Mouse (Mus musculus): ENCODE measurements around the gene Tfcp2l1.
A peak's percentile ranks its signal among the peaks of the same experiment; 100 is the strongest.
"Not testable (repeated sequence)": the region's sequence is repeated elsewhere in the genome, so short reads cannot be mapped to it uniquely, and the experiment has no call there.

Gene Tfcp2l1

DNA sequence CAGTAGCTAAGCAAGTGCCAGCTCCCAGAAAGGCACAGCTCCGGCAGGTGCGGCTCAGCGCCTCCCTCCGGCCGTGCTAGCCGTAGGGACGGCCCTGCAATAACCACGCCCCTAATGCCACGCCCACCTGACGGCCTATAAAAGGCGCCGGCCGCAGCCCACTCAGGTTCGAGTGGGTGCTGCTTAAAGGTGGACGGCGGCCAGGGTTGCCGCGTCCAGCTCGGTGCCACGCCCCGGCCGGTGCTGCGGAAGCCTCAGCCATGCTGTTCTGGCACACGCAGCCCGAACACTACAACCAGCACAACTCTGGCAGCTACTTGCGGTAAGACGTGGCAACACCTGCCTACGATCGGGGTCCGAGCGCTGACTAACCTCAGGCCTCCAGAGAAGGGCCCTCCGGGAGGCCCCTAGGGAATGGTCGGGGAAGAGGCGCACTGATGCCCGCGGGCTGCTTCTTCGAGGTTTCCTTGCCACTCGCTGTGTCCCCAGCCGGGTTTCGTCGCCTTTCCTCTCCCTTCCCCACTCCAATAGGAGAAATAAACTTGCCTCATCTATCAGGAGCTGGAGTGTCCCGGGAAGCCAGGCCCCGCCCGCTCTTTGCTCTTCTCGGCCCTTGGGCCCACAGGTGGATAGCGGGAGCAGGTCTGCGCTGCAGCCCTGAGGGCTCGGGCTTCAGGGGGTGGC, at the start of gene Tfcp2l1:
Gene Tfcp2l1, plus strand, starts transcription at position 165 of the 684 bp plus-strand sequence.
- DNase-seq (ENCODE audit: low read depth, low spot score): peak; percentile 60
- H3K27me3 ChIP-seq (ENCODE audit: control insufficient read depth, insufficient read depth, low read length, poor library complexity, severe bottlenecking): no peaks in the 10 kb centered on the region; the same call in 1 of the 2 replicates
- H3K36me3 ChIP-seq (ENCODE audit: control insufficient read depth, insufficient read depth, low read length, poor library complexity, severe bottlenecking): no peaks in the 10 kb centered on the region

DNA sequence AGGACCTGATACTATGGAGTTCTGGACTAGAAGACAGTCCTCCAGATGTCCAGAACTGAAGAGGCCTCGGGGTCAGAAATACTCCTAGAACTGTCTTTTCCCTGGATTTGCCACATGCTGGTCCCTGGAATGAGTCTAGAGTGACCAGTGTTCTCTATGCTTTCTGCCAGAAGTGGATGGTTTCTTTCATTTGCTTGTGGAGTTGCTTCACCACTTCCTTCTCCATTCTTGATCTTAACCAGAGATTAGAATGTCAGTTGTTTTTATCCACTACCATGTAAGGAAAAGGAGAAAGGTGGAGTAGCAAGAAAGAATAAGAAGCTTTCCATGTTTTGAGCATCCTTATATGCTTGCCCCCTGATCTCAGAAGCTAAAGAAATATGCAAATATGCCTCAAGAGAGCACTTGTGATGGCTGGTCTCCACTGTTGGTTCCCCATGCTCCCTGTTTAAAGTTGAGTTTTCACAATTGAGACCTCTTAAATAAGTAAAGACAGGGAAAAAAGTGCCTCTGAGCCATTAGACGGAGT, 47.5 kb upstream of the Tfcp2l1 start:
- no peaks in the 10 kb centered on the region for H3K27me3 ChIP-seq (ENCODE audit: control insufficient read depth, insufficient read depth, low read length, poor library complexity, severe bottlenecking)
- DNase-seq (ENCODE audit: low read depth, low spot score): no peak
- peaks cover 14% of the 10 kb centered on the region for H3K36me3 ChIP-seq (ENCODE audit: control insufficient read depth, insufficient read depth, low read length, poor library complexity, severe bottlenecking)

DNA sequence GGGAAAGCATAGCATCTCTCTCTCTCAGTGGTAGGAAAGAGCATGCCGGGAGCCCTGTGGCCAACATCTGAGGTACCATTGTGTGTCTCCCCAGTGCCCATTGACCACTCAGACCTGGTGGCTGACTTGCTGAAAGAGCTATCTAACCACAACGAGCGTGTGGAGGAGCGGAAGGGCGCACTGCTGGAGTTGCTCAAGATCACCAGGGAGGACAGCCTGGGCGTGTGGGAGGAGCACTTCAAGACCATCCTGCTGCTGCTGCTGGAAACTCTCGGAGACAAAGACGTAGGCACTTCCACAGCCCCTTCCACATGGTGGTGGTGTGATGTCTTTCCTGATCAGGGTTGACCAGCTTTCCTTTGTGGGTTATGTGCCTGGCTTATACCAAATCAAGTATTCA, 46.6 kb upstream of the Tfcp2l1 start:
- Histone ChIP-seq H3K27me3 (ENCODE audit: control insufficient read depth, insufficient read depth, low read length, poor library complexity, severe bottlenecking) (no peaks in the 10 kb centered on the region), H3K36me3 (ENCODE audit: control insufficient read depth, insufficient read depth, low read length, poor library complexity, severe bottlenecking) (peaks cover 12% of the 10 kb centered on the region)
- DNase-seq (ENCODE audit: low read depth, low spot score): no peak

DNA sequence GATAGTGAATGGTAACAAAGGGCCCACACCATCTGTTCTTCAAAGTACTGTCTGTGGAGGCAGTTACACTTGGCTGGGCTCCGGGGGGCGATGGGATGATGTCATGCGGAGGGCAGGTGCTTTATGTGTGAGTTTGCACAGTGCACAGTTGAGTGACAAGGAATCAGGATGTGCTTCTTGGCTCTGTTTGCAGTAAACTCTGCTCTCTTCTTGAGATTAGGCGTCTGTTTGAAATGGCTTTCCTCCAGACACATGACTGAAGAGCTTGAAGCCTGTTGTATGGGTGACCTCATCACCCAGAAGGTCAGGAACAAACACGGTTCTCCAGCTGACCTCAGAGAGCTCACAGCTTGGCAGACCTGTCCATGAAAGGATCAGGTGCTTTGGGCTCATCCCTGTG, 38.0 kb upstream of the Tfcp2l1 start:
- DNase-seq (ENCODE audit: low read depth, low spot score): no peak
- Histone ChIP-seq H3K36me3 (ENCODE audit: control insufficient read depth, insufficient read depth, low read length, poor library complexity, severe bottlenecking) (peaks cover 16% of the 10 kb centered on the region), H3K27me3 (ENCODE audit: control insufficient read depth, insufficient read depth, low read length, poor library complexity, severe bottlenecking) (no peaks in the 10 kb centered on the region)

DNA sequence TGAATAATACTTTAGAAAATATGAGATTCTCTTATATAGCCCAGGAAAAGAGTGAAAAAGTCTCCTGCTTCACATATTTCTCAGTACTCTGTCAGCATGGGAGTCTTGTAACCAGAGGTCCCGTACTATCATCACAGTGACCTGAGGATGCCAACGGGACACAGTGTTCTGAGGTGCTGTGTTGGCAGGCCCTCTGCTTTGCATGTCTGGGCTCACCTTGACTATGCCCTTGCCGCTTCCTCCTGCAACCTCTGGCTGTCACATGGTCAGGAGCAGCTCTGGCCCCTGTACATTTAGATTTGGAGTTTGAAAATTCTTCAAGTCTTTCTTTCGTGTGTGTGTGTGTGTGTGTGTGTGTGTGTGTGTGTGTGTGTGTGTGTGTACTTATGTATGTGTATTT, 34.8 kb upstream of the Tfcp2l1 start:
- no peaks in the 10 kb centered on the region for H3K27me3 ChIP-seq (ENCODE audit: control insufficient read depth, insufficient read depth, low read length, poor library complexity, severe bottlenecking)
- H3K36me3 ChIP-seq (ENCODE audit: control insufficient read depth, insufficient read depth, low read length, poor library complexity, severe bottlenecking): peaks cover 20% of the 10 kb centered on the region
- no peak for DNase-seq (ENCODE audit: low read depth, low spot score)

DNA sequence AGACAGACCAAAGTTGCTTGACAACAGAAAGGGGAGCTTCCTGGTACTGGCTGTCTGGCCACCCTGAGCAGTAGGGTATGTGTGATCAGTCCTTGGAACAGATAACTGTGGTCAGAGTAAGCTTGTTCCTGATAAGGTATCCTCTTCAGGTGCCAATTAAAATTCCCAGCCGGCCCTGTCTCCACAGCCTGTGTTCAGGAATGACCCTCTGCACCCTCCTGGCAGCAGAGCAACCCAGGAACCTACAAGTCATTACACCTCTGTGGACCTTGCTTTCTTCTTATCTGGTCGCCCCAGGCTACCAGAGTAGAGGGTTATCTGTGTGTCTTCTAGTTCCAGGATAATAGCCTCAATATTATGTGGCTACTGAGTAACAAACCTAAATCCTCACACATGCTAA, 32.4 kb upstream of the Tfcp2l1 start:
- no peak for DNase-seq (ENCODE audit: low read depth, low spot score)
- no peaks in the 10 kb centered on the region for H3K27me3 ChIP-seq (ENCODE audit: control insufficient read depth, insufficient read depth, low read length, poor library complexity, severe bottlenecking)
- H3K36me3 ChIP-seq (ENCODE audit: control insufficient read depth, insufficient read depth, low read length, poor library complexity, severe bottlenecking): peaks cover 19% of the 10 kb centered on the region

DNA sequence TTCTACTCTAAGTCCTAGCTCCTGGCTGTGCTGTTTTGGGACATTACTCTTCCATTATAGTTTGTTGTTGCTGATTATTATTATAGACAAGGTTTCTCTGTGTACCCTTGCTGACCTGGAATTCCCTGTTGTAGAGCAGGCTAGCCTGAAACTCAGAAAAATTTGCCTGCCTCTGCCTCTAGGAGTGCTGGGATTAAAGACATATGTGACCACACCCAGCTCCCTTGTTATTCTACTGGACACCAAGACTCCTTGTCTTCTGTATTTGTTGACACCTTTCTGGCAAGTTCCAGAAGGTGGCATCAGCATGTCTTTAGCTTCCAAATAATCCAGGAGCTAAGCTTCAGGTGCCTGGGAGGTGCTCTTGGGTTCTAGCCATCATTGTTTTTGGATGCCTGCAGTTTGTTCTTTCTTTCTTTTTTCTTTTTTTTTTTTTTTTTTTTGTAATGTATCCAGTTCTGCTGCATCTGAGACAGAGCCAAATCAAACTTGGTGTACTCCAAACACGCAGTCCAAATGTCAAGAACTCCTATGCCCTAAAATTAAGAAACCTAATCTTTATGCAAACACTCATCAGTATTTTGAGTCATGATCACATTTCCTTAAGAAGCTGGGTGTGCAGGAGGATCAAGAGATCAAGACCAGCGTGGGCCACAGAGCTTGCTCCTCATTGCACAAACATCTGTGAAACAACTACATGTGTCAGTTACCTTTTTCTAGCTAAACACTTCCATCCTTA, 30.1 kb upstream of the Tfcp2l1 start:
- DNase-seq (ENCODE audit: low read depth, low spot score): no peak
- Histone ChIP-seq H3K36me3 (ENCODE audit: control insufficient read depth, insufficient read depth, low read length, poor library complexity, severe bottlenecking) (peaks cover 20% of the 10 kb centered on the region), H3K27me3 (ENCODE audit: control insufficient read depth, insufficient read depth, low read length, poor library complexity, severe bottlenecking) (no peaks in the 10 kb centered on the region)

DNA sequence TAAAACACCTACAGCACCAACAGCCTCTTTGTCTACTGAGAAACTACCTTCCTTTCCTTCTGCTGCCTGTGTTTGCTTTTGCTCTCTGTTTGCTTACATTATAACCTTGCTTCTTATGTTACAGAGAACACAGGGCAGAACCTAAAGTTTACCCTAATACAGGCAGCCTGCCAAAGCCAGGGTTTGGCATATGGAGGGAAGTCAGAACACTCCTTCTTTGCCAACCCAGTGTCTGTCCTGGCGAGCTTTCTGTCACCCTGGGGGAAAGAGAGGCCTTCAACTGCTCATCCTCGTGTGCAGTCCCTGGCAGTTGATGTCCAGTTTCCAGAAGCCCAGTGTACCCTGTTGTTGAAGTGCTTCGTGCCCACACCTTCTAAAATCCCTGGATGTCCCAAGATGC, 29.4 kb upstream of the Tfcp2l1 start:
- H3K27me3 ChIP-seq (ENCODE audit: control insufficient read depth, insufficient read depth, low read length, poor library complexity, severe bottlenecking): no peaks in the 10 kb centered on the region
- no peak for DNase-seq (ENCODE audit: low read depth, low spot score)

DNA sequence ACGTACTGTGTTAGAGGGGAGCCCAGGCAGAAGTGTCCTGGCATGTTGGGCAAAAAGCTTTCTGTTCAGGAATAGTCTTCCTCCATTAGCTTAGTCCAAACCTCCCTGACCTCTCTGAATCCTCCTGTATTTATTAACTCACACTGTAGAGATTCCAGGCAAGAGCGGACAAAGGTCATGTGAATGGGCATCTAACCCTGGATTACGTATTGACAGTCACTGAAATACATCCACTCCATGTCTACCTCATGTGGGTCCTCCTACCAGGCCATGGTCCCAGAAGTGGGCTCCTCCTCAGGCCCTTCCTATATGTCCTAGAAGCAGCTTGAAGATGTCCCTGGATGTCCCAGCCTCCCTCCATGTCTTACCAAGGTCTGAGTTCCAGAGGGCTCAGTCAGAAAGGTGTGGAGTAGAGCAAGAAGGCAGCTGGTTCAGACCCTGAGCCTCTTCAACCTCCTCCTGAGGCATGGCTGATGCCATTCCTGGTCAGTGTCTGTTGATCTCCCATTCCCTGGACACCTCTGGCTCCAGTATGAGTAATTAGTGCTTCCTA, 14.0 kb upstream of the Tfcp2l1 start:
- DNase-seq (ENCODE audit: low read depth, low spot score): no peak
- Histone ChIP-seq H3K27me3 (ENCODE audit: control insufficient read depth, insufficient read depth, low read length, poor library complexity, severe bottlenecking) (no peaks in the 10 kb centered on the region), H3K36me3 (ENCODE audit: control insufficient read depth, insufficient read depth, low read length, poor library complexity, severe bottlenecking) (peaks cover 1% of the 10 kb centered on the region; the same call in 1 of the 2 replicates)

More for the DNA sequence above, 29.4 kb upstream of the Tfcp2l1 start:
- peaks cover 22% of the 10 kb centered on the region for H3K36me3 ChIP-seq (ENCODE audit: control insufficient read depth, insufficient read depth, low read length, poor library complexity, severe bottlenecking)

DNA sequence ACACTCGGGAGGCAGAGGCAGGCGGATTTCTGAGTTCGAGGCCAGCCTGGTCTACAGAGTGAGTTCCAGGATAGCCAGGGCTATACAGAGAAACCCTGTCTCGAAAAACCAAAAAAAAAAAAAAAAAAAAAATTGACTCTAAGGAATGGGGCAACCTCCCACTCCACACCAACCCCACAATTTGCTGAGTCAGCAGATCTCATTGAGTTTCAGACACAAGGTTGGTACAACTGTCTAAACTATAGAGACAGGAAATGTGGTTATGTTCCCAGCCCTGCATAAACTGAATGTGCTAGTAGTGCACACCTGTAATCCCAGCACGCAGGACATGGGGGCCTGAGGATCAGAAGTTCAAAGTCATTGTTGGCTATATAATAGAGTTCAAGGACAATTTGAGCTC, 6.7 kb upstream of the Tfcp2l1 start:
- H3K27me3 ChIP-seq (ENCODE audit: control insufficient read depth, insufficient read depth, low read length, poor library complexity, severe bottlenecking); DNase-seq (ENCODE audit: low read depth, low spot score); H3K36me3 ChIP-seq (ENCODE audit: control insufficient read depth, insufficient read depth, low read length, poor library complexity, severe bottlenecking): not testable (repeated sequence)

DNA sequence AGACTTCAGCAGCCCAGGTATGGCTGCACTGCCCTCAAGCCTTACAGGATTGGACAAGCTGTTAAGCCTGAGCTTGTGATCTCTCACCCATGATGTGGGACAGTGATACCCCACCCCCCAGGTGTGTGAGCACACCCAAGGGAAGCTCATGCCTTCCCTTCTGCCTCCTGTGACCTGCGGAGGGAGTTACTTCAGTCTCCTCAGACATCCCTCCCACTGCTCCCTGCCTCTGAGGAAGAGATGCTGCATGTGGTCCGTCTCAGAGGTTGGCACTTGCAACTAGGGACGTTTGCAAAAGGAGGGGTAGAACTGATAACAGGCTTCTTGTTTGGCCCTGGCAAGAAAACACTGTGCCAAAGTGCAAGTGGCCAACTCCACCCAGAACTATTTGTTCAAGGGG, 4.9 kb upstream of the Tfcp2l1 start:
- Histone ChIP-seq H3K27me3 (ENCODE audit: control insufficient read depth, insufficient read depth, low read length, poor library complexity, severe bottlenecking) (no peaks in the 10 kb centered on the region; the same call in 1 of the 2 replicates), H3K36me3 (ENCODE audit: control insufficient read depth, insufficient read depth, low read length, poor library complexity, severe bottlenecking) (no peaks in the 10 kb centered on the region)
- DNase-seq (ENCODE audit: low read depth, low spot score): no peak

DNA sequence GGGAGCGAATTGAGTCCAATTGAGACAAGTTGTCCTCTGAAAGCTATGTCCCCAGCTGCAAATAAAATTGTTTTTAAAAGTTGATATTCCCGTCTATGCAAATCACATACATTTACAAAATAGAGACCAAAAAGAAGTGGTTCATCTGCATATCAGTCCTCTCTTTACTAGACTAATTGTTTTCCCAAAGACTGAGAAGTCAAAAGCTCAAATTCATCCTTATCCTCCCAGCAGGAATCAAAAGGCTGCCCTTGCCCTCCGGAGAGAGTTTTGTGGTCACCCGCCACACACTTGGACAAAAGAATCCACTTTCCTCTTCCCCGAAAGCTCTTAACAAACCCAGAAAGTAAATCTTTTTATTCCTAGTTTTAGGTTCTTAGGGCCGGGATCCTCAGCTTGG, 2.3 kb upstream of the Tfcp2l1 start:
- DNase-seq (ENCODE audit: low read depth, low spot score): no peak
- no peaks in the 10 kb centered on the region; the same call in 1 of the 2 replicates for H3K27me3 ChIP-seq (ENCODE audit: control insufficient read depth, insufficient read depth, low read length, poor library complexity, severe bottlenecking)
- H3K36me3 ChIP-seq (ENCODE audit: control insufficient read depth, insufficient read depth, low read length, poor library complexity, severe bottlenecking): no peaks in the 10 kb centered on the region

DNA sequence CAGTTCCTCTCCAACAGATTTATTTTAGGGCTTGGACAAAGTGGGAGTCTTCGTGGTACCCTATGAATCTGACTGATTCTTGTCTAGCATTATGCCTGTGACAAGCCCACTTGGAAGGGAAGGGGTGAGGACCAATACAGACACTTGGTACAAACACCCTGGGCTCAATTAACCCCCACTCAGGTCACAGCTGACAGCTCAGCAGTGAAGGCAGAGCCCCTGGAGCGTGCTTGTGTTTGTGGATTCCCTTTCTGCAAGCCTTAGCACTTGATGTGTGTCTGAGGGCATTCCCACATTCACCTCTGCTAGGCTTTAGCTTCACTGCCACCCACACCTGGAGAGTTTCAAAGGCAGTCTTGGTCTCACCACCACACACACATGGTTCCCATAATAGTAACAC, 1.8 kb upstream of the Tfcp2l1 start:
- DNase-seq (ENCODE audit: low read depth, low spot score): no peak
- H3K36me3 ChIP-seq (ENCODE audit: control insufficient read depth, insufficient read depth, low read length, poor library complexity, severe bottlenecking): no peaks in the 10 kb centered on the region

DNA sequence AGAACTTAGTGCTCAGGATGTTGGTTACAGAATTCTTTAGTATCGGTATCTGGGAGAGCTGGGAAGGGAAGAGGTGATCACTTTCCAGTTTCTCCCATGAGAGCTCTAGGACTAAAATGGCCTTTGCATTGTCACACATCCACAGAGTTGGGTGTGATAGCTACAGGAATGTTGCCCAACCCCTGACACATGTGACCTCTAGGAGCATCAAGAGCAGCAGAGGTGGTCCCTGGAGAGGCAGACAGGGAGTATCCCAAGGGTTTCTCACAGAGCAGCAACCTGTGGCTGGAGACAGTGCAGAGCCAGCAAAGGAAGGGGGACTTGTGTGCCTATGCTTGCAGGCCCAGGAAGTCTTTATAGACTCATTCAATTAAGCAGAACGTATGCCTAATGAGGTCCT, 1.3 kb upstream of the Tfcp2l1 start:
- no peak for DNase-seq (ENCODE audit: low read depth, low spot score)
- Histone ChIP-seq H3K36me3 (ENCODE audit: control insufficient read depth, insufficient read depth, low read length, poor library complexity, severe bottlenecking) (no peaks in the 10 kb centered on the region), H3K27me3 (ENCODE audit: control insufficient read depth, insufficient read depth, low read length, poor library complexity, severe bottlenecking) (no peaks in the 10 kb centered on the region; the same call in 1 of the 2 replicates)

More for the DNA sequence above, 1.8 kb upstream of the Tfcp2l1 start:
- no peaks in the 10 kb centered on the region; the same call in 1 of the 2 replicates for H3K27me3 ChIP-seq (ENCODE audit: control insufficient read depth, insufficient read depth, low read length, poor library complexity, severe bottlenecking)

DNA sequence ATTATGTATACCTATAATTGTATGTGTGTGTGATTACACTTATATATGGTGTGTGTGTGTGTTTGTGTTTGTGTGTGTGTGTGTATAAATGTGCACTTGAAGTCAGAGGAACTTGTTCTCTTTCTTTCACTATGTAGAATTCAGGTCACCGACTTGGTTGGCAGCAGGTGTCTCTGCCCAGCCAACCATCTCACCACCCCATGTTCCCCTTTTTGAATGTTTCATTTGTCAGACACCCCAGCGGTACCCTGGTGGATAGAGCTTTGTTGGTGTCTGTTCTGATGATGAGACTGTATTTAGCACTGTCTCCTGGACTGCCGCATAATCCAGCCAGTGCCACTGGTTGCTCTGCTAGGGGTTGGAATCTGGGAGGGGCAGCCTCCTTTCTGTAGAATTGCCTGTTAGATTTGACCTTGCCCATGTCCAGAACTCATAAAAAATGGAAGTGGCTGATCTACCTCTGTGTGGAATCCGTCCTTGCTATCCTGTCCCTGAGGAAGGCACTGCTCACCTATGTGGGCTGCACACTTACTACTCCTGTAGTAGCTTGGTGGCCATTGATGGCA, 5.8 kb downstream of the Tfcp2l1 start:
- H3K36me3 ChIP-seq (ENCODE audit: control insufficient read depth, insufficient read depth, low read length, poor library complexity, severe bottlenecking): no peaks in the 10 kb centered on the region
- H3K27me3 ChIP-seq (ENCODE audit: control insufficient read depth, insufficient read depth, low read length, poor library complexity, severe bottlenecking): no peaks in the 10 kb centered on the region
- DNase-seq (ENCODE audit: low read depth, low spot score): peak; percentile 33

Data from splenic B cell, adult 2 months (primary cell).